Mouse (Mus musculus) midbrain, embryonic 15.5 days (tissue): ENCODE results near the gene Hip1r. TPM values are rescaled to one million over a fixed set of nuclear protein-coding genes. Genes with fewer than 3 reads are reported as not detected.
A peak's percentile ranks its signal among the peaks of the same experiment; 100 is the strongest.

Experiments used
- ATAC-seq: fragments of 200-750 bp; cut with Nextera tagmentation; replicated peaks from 2 replicates; pipeline ENCODE4 v1.8.0; 2017; ENCODE audit warnings: moderate TSS enrichment
- H3K27ac ChIP-seq: fragments of 300-500 bp; sonication (generic); 2 replicates; pipeline ENCODE4 v1.5.1; 2015; ENCODE audit warnings: mild to moderate bottlenecking, inconsistent platforms
- H3K27me3 ChIP-seq: fragments of 300-500 bp; sonication (generic); replicated peaks from 2 replicates; pipeline ENCODE4 v1.6.1; 2015; ENCODE audit warnings: inconsistent platforms
- H3K36me3 ChIP-seq: fragments of 300-500 bp; sonication (generic); replicated peaks from 2 replicates; pipeline ENCODE4 v1.6.1; 2015; ENCODE audit warnings: inconsistent platforms
- H3K4me1 ChIP-seq: fragments of 300-500 bp; sonication (generic); 2 replicates; pipeline ENCODE4 v1.6.1; 2015; ENCODE audit warnings: inconsistent platforms
- H3K4me2 ChIP-seq: fragments of 300-500 bp; sonication (generic); 2 replicates; pipeline ENCODE4 v1.6.1; 2015; ENCODE audit warnings: inconsistent platforms, mild to moderate bottlenecking, moderate library complexity
- H3K4me3 ChIP-seq: fragments of 300-500 bp; sonication (generic); 2 replicates; pipeline ENCODE4 v1.5.1; 2015; ENCODE audit warnings: mild to moderate bottlenecking, inconsistent platforms
- H3K9ac ChIP-seq: fragments of 300-500 bp; sonication (generic); 2 replicates; pipeline ENCODE4 v1.6.1; 2015; ENCODE audit warnings: mild to moderate bottlenecking, inconsistent platforms
- H3K9me3 ChIP-seq: fragments of 300-500 bp; sonication (generic); 2 replicates; pipeline ENCODE4 v1.6.1; 2016; ENCODE audit warnings: inconsistent platforms
- WGBS: fragments of 180-500 bp; shearing (Covaris S2); methylation state at CpG from one replicate; pipeline ENCODE4 v1.1.7; 2015; ENCODE audit warnings: mixed read lengths; 5-methylcytosine and 5-hydroxymethylcytosine counted together
- polyA plus RNA-seq: library from polyadenylated mRNA; unstranded; fragments of >200 nt; fragmentation: Nextera tagmentation; extraction: Ambion mirVana; gene quantifications from 2 replicates; pipeline ENCODE4 v1.2.1, GENCODE M21; 2015

The Hip1r gene
- polyA plus RNA-seq, 1 experiment from 2014 or later = 30.7 TPM

- 61% methylated on average over 5 of the region's 5 CpGs for WGBS
- H3K4me1 ChIP-seq = no peaks in the 10 kb centered on the region
- ATAC-seq = no peak
- H3K9ac ChIP-seq = no peak overlapping the region
- H3K4me2 ChIP-seq = no peak overlapping the region
- H3K36me3 ChIP-seq = no peaks in the 10 kb centered on the region
- no peak overlapping the region for H3K4me3 ChIP-seq
- H3K27me3 ChIP-seq = no peaks in the 10 kb centered on the region
- H3K27ac ChIP-seq = no peak overlapping the region
- no peaks in the 10 kb centered on the region for H3K9me3 ChIP-seq
Measured at GRCm38 (mm10) chr5:123952365-123953045, 20.9 kb upstream of the Hip1r start.

GRCm38 (mm10) chr5:123957213-123957612 lies 16.2 kb upstream of the Hip1r start:
- Histone ChIP-seq H3K27ac (no peak overlapping the region), H3K27me3 (no peaks in the 10 kb centered on the region), H3K4me2 (no peak overlapping the region), H3K36me3 (no peaks in the 10 kb centered on the region), H3K9ac (no peak overlapping the region), H3K9me3 (no peaks in the 10 kb centered on the region), H3K4me3 (no peak overlapping the region), H3K4me1 (no peaks in the 10 kb centered on the region)
- no peak for ATAC-seq
- 78% methylated on average over 8 of the region's 8 CpGs for WGBS

- H3K27me3 ChIP-seq = no peaks in the 10 kb centered on the region
- ATAC-seq = no peak
- no peak overlapping the region for H3K9ac ChIP-seq
- H3K36me3 ChIP-seq = no peaks in the 10 kb centered on the region
- no peak overlapping the region for H3K4me2 ChIP-seq
- no peak overlapping the region for H3K27ac ChIP-seq
- WGBS = 79% methylated on average over 3 of the region's 3 CpGs
- H3K9me3 ChIP-seq = no peaks in the 10 kb centered on the region
- H3K4me1 ChIP-seq = no peaks in the 10 kb centered on the region
- H3K4me3 ChIP-seq = no peak overlapping the region
Measured at GRCm38 (mm10) chr5:123959018-123959417, 14.4 kb upstream of the Hip1r start.

GRCm38 (mm10) chr5:123960129-123960528 lies 13.3 kb upstream of the Hip1r start:
- no peak overlapping the region for H3K4me3 ChIP-seq
- H3K9me3 ChIP-seq = no peaks in the 10 kb centered on the region
- no peak overlapping the region for H3K9ac ChIP-seq
- H3K4me1 ChIP-seq = no peaks in the 10 kb centered on the region
- no peaks in the 10 kb centered on the region for H3K27me3 ChIP-seq
- no peak overlapping the region for H3K4me2 ChIP-seq
- no peak overlapping the region for H3K27ac ChIP-seq
- ATAC-seq = no peak
- WGBS = 79% methylated on average over 8 of the region's 8 CpGs
- no peaks in the 10 kb centered on the region for H3K36me3 ChIP-seq

- no peak overlapping the region for H3K27ac ChIP-seq
- 88% methylated on average over 12 of the region's 12 CpGs for WGBS
Measured at GRCm38 (mm10) chr5:123961046-123961445, 12.4 kb upstream of the Hip1r start.

GRCm38 (mm10) chr5:123964208-123964607 lies 9.2 kb upstream of the Hip1r start:
- 97% methylated on average over 4 of the region's 4 CpGs for WGBS
- ATAC-seq = no peak
- no peak overlapping the region for H3K4me3 ChIP-seq

More at GRCm38 (mm10) chr5:123961046-123961445, 12.4 kb upstream of the Hip1r start:
- Histone ChIP-seq H3K9ac (no peak overlapping the region), H3K4me3 (no peak overlapping the region), H3K4me1 (no peaks in the 10 kb centered on the region), H3K4me2 (no peak overlapping the region), H3K9me3 (no peaks in the 10 kb centered on the region), H3K36me3 (no peaks in the 10 kb centered on the region), H3K27me3 (no peaks in the 10 kb centered on the region)
- ATAC-seq = no peak

GRCm38 (mm10) chr5:123966759-123967158 lies 6.7 kb upstream of the Hip1r start:
- no peak overlapping the region for H3K27ac ChIP-seq
- no peak overlapping the region for H3K4me2 ChIP-seq
- H3K4me3 ChIP-seq = no peak overlapping the region
- no peaks in the 10 kb centered on the region for H3K9me3 ChIP-seq
- WGBS = 98% methylated on average over 2 of the region's 2 CpGs
- no peak for ATAC-seq
- H3K4me1 ChIP-seq = no peaks in the 10 kb centered on the region
- no peak overlapping the region for H3K9ac ChIP-seq
- no peaks in the 10 kb centered on the region for H3K27me3 ChIP-seq
- no peaks in the 10 kb centered on the region for H3K36me3 ChIP-seq

More at GRCm38 (mm10) chr5:123964208-123964607, 9.2 kb upstream of the Hip1r start:
- no peak overlapping the region for H3K27ac ChIP-seq
- H3K36me3 ChIP-seq = no peaks in the 10 kb centered on the region
- no peaks in the 10 kb centered on the region for H3K4me1 ChIP-seq
- H3K4me2 ChIP-seq = no peak overlapping the region
- no peak overlapping the region for H3K9ac ChIP-seq
- no peaks in the 10 kb centered on the region for H3K9me3 ChIP-seq
- H3K27me3 ChIP-seq = no peaks in the 10 kb centered on the region

GRCm38 (mm10) chr5:123968468-123968867 lies 5.0 kb upstream of the Hip1r start:
- 88% methylated on average over 5 of the region's 5 CpGs for WGBS
- Histone ChIP-seq H3K27ac (no peak overlapping the region), H3K4me3 (no peak overlapping the region), H3K9me3 (no peaks in the 10 kb centered on the region), H3K9ac (no peak overlapping the region), H3K27me3 (no peaks in the 10 kb centered on the region), H3K4me2 (no peak overlapping the region), H3K36me3 (no peaks in the 10 kb centered on the region), H3K4me1 (no peaks in the 10 kb centered on the region)
- ATAC-seq = no peak

- Histone ChIP-seq H3K9ac (no peak overlapping the region), H3K4me1 (no peaks in the 10 kb centered on the region), H3K27ac (no peak overlapping the region), H3K4me3 (no peak overlapping the region), H3K27me3 (no peaks in the 10 kb centered on the region), H3K4me2 (no peak overlapping the region), H3K36me3 (no peaks in the 10 kb centered on the region), H3K9me3 (no peaks in the 10 kb centered on the region)
- WGBS = 69% methylated on average over 8 of the region's 8 CpGs
- ATAC-seq = no peak
Measured at GRCm38 (mm10) chr5:123969216-123969615, 4.2 kb upstream of the Hip1r start.

GRCm38 (mm10) chr5:123970576-123970975 lies 2.9 kb upstream of the Hip1r start:
- 86% methylated on average over 4 of the region's 4 CpGs for WGBS
- Histone ChIP-seq H3K27me3 (0 out of 2 replicates have a peak, but pooled peaks cover 3% of the 10 kb centered on the region), H3K9ac (no peak overlapping the region), H3K4me2 (no peak overlapping the region), H3K4me3 (no peak overlapping the region), H3K36me3 (no peaks in the 10 kb centered on the region), H3K27ac (no peak overlapping the region), H3K4me1 (peaks cover 12% of the 10 kb centered on the region), H3K9me3 (no peaks in the 10 kb centered on the region)
- no peak for ATAC-seq

GRCm38 (mm10) chr5:123972453-123972852 lies 975 bp upstream of the Hip1r start:
- H3K27me3 ChIP-seq = 0 out of 2 replicates have a peak, but pooled peaks cover 3% of the 10 kb centered on the region
- peaks cover 16% of the 10 kb centered on the region for H3K4me1 ChIP-seq
- H3K4me3 ChIP-seq = no peak overlapping the region
- no peak overlapping the region for H3K4me2 ChIP-seq
- H3K27ac ChIP-seq = no peak overlapping the region
- H3K9me3 ChIP-seq = no peaks in the 10 kb centered on the region
- H3K36me3 ChIP-seq = no peaks in the 10 kb centered on the region
- no peak for ATAC-seq
- WGBS = 60% methylated on average over 6 of the region's 6 CpGs
- no peak overlapping the region for H3K9ac ChIP-seq

- Histone ChIP-seq H3K4me1 (peaks cover 16% of the 10 kb centered on the region), H3K27me3 (0 out of 2 replicates have a peak, but pooled peaks cover 3% of the 10 kb centered on the region), H3K36me3 (no peaks in the 10 kb centered on the region), H3K9me3 (no peaks in the 10 kb centered on the region), H3K4me2 (peak overlapping the region; percentile 90), H3K9ac (peak overlapping the region; percentile 54), H3K4me3 (peak overlapping the region; percentile 64), H3K27ac (0 out of 2 replicates have a peak overlapping the region, but pooled peaks have one; percentile 46)
- WGBS = 0% methylated on average over 14 of the region's 14 CpGs
- peak; percentile 28 for ATAC-seq
Measured at GRCm38 (mm10) chr5:123974179-123974485, 704 bp downstream of the Hip1r start.

GRCm38 (mm10) chr5:123974616-123975111 lies 1.2 kb downstream of the Hip1r start:
- no peaks in the 10 kb centered on the region for H3K36me3 ChIP-seq
- H3K4me1 ChIP-seq = peaks cover 16% of the 10 kb centered on the region
- no peak overlapping the region for H3K27ac ChIP-seq
- peak overlapping the region; percentile 64 for H3K4me3 ChIP-seq
- no peak overlapping the region; the same call in 1 of the 2 replicates for H3K9ac ChIP-seq
- WGBS = 27% methylated on average over 11 of the region's 11 CpGs
- no peaks in the 10 kb centered on the region for H3K9me3 ChIP-seq
- peak overlapping the region; percentile 90 for H3K4me2 ChIP-seq
- no peak for ATAC-seq
- 0 out of 2 replicates have a peak, but pooled peaks cover 3% of the 10 kb centered on the region for H3K27me3 ChIP-seq
